Mouse (Mus musculus) retina, postnatal 7 days (tissue): ENCODE data around the gene Mvb12b.

Experiments
- DNase-seq: peaks from one replicate; pipeline ENCODE4 v3.0.0-alpha.2; 2012; ENCODE audit warnings: low read depth, low spot score

Gene Mvb12b

DNA sequence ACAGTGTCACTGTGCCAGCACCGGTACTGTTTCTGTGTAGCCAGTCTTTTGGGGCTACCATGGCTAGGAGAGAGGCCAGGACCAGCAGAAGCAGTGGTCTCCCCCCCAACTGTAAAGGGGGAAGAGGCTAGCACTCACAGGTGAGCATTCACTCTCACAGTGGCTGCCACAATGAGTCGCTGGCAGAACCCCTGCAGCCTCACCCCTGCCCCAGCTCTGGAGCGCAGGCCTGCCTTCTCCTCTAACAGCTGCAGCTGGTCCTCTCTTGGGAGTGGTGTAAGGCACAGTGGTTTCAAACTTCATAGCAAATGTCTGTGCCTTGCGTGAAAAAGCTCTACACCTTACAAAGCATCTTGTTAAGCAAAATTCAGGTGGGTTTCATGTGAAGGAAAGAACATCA lies 70.7 kb downstream of the Mvb12b start:
- no peak for DNase-seq

DNA sequence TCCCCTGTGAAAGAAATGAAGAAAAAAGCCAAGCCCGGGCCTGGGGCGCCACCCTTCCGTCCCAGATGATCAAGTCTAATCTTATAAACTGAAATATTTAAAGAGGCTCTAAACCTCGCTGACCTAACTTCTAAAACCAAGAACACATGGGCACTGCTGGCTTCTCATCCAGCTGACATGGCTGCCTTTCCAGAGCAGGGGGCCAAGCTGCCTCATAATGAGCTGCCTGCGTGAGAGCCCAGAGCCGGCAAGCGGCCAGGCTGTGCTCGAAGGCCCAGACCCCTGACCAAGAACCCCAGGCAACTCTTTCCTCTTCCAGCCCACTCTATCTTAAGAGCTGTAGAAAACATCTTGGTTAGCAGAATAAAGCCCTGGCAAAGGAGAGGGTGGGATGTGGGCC lies 73.2 kb downstream of the Mvb12b start:
- no peak for DNase-seq

DNA sequence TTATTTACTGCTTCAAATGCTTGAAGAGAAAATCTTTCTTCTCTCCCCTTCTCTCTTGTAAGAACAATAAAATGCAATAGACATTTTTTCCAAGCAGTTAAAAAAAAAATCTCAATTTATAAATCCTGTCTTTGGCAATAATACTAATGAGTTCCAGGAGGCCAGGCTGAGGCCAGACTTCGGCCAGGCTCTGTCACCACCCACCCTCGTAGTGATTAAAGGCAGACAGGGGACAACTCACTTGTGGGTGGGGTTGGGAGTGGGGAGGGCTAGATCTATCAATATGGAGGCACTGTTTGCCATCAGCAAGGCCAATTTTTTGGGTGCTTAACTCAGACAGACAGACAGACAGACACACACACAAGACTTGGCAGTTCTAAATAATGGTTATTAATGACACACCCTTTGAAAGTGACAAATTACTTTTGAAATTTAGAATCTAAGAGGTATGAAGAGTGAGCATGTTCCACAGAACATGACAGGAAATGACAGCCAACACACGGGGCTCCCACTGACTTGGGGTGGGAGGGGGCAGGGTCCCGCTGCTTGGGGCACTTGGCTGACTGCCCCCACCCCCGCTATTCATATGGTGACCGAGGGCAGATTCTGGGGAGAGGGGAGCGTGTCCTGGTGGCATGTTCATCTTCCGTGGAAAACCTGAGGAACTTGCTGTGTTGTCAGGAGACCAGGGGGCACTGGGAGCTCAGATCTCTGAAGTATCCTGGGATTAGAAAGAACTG lies 74.1 kb downstream of the Mvb12b start:
- no peak for DNase-seq

DNA sequence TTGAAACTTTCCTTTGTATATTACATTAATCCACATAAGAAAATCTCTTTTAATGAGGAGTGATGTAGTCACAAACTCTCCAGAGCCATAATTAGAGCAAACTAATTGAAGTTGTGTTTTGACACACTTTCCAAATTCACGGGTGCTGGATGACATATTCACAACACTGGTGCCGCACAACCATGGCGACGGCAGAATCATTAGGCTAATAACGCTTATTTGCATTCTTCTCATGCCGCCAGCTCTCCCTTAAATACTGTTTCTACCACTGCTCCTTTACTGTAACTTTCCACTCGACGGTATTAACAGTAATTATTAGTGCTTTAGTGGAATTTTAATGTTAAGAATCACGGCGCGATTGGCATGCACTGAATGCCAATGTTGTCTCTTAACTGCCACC lies 74.8 kb downstream of the Mvb12b start:
- no peak for DNase-seq

DNA sequence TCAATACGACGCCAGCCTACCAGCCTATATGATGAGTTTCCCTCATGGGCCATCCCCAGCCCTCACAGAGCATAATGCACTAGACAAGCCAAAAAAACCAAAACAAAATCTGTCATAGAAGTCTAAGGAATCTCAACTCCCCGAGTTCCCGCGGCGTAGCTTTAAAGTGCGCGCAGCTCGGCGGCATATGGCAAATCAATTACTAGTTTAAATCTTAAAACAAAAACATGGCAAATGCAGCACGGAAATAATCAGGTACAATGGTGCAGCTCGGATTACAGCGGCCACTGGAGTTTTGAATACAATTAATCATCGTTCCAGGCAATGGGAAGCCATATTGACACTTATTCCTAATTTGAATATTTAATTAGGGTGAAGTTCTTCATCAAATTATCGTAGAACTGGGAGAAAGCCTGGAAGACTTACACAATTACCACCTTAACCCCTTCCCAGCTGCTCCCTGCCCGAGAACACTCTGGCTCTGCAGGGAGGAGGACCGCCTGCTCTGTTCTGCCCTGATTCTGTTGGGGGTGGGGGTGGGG lies 76.3 kb downstream of the Mvb12b start:
- DNase-seq, result no peak

DNA sequence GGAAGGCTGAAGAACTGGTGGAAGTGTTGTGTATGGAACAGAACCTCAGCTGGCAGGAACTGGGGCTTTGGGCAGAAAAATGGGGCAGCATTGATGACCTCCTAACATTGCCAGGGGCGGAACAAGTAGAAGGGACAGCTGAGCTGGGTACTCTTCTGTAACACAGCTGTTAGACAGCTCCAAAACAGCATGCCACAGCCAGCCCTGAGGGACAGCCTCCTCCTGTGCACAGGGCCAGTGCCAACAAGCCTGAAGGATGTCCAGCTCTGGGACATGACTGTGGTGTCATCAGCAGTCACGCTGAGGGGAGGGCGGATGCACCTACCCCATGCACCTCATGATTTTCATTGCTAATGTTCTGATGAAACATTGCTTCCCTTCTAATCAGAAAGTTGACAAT lies 78.7 kb downstream of the Mvb12b start:
- DNase-seq, result no peak

DNA sequence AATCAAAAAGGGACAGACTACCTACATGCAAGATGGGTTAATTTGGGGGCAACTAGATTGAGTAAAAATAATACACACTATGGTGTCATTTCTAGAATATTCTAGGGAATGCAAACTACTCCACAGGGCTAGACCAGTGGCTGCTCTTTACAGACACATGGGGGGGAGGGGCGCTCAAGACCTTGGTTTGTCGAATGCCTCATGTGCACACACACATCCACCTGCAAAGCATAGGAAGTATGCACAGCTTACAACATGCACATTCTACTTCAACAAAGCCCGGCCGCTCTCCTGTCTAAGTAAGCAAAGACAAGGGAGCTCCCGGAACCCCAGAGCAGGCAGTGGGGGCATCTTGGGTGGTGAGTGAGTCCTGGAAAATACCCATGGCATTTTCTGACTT lies 79.7 kb downstream of the Mvb12b start:
- DNase-seq, result no peak

DNA sequence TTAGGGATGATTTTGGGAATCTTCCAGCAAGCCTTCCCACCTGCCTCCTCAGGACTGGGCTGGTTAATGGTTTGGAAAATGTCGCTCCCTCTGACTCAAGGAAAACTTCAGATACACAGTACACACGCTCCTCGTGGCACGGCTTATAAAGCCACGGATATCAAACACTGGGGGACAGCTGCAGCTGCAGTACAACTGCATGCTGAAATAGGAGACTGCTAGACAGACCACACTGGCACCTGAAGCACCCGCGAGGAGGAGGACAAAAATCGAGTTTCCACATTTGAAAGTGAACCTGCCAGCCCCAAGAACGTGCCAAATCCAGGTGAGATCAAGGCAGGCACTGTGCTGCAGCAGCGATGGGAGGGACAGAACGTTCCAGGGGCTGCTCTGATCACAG lies 82.1 kb downstream of the Mvb12b start:
- no peak for DNase-seq

DNA sequence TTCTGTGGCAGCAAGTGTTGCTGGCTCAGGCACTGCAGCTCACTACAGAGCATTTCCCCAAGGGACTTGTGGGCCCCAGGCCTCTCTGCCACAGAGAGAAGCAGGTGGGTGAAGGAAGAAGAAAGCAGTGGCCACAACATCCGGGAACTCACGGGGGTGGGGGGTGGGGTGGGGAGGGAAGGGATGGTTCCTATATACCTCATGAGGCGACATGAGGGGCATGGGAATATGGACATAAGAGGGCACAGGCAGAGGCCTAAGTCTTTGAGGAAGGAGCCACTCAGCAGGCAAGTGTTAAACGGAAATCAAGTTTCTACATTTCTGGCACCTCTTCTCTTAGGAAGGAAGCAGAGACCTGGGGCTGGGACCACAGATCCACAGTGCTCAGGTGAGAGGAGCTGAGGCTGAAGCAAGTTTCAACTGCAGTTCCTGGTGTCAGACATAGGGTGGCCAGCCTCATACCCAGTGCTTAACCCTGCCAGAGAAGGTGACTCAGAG lies 84.0 kb downstream of the Mvb12b start:
- DNase-seq, result no peak

DNA sequence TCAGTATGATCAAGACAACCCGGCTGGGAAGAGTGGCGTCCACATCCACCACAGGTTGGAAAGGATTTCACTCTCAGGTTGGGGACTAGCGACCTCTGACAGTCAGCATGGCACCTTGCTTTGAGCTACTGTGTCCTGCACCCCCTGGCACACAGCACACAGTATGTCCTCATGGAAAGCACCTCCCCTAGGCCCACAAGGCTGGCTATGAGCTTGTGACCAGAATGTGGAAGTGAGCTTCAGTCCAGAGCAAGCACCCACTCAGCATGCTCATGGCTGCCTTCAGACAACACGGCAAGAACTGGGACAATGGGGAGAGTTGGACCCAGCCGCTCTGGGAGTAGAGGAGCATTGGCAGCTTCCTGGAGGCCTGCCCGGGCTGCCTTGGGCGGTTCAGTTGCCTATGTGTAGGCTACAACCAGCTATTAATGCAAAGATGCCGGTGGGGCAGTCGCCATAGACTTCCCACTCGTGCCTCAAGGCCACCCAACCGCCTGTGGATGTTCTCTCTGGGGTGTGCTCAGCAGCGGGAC lies 84.6 kb downstream of the Mvb12b start:
- DNase-seq, result no peak

DNA sequence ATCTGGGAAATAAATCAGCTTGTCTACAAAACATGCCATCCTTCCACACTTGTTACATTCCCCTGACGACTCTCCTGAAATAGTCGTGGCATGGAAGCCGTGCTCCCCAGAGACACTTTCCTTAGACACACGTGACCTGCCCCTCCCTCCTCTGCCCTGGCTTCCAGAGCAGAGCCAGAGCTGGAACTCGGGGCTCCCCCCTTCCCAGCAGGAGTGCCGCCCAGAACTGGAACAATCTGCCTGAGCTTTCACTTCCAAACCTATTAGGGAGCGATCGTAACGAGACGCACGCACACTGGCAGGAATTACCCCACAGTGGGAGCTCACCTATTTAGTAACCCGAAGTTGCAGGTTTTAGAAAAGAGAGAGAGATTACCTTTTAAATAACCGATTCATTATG lies 86.0 kb downstream of the Mvb12b start:
- no peak for DNase-seq

DNA sequence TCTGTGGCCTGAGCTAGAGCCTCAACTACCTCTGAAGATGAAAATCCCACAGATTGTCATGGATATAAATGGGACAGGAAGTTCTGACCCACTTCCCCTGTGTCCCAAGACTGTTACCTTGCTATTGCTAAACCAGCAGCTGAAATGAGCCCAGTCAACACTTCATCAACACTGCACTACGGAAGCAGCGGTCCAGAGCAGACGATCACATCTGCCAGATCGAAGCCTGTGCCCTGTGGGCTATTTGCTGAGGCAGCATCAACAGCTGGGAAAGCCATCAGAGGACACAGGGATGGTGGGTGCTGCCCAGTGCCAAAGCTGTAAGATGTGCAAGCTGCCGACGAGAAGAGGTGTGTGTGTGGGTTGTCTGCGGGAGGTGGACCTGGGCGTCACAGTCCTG lies 86.4 kb downstream of the Mvb12b start:
- DNase-seq, result no peak

DNA sequence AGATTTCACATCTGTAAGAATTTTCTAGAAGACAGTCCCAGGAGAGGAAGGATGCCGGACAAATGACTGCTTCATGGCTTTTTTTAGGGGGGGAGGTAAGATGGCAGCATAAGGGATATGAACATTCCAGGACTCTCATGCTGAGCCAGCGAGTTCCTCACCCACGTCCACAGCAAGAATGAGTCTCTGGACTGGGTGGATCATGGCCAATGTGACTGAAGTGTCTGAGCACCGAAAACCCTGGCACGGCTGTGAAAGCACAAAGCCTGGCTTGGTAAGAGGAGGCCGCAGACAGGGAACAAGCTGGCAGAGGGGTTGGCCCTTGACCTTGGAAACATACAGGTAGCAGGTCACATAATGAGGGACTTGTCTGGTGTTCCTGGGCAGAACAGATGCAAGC lies 87.5 kb downstream of the Mvb12b start:
- no peak for DNase-seq

DNA sequence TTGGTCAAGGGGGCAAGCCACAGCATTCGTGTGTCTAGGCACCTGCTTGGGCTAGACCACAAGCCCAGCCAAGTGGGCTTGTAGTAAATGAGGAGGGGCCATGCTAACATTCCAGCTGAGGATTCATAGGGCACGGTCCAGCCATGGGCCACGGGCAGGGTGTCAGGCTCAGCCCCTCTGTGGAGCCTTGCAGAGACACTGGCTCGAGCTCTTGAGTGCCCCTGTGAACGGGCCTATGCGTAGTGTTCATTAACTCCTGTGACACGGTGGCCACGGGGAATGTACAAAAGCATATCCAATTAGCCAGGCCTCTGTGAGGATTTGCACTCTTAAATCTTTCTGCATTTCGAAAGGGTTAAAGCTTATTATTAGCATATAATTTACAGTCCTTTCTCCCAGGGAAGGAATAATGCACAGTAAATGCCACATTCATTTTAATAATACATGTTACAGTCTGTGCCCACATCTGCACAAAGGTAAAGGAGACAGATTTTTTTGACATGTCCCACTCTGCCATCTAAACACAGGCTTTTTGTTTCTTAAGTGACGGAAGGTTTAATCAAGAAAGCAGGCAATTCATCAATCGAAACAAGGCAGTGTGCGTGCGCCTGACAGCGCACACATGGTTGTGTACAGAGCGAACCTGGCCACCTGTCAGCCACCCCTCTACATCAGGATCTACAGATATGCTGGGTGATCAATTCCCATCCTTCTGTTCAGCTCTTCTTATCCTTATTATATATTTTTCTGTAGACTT lies 91.9 kb downstream of the Mvb12b start:
- no peak for DNase-seq

DNA sequence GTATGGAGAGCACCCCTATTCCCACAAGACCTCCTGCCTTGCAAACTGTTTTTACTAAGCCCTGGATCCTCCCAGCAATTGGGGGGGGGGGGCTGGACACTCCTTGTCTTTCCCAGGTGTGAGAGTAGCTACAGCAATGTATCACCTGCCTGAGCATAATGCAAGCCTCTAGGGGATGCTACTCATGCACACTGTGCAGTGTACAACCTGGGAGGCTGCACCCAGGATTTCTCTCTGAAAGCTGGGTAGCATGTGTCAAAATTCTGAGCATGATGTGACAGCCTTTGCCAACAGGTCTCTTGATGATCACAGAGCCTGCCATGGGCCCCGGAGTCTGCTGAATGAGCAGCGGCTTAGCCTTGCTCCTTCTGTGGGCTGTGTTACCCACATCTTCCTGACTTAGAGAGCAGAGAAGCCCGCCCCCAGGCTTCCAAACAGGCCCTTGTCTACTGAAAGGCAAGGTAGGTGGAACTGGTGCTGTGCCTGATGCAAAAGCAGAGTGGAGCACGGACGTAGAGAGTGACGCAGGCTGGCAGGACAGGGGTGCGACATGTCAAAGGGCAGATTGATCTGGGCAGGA lies 92.7 kb downstream of the Mvb12b start:
- DNase-seq, result no peak

DNA sequence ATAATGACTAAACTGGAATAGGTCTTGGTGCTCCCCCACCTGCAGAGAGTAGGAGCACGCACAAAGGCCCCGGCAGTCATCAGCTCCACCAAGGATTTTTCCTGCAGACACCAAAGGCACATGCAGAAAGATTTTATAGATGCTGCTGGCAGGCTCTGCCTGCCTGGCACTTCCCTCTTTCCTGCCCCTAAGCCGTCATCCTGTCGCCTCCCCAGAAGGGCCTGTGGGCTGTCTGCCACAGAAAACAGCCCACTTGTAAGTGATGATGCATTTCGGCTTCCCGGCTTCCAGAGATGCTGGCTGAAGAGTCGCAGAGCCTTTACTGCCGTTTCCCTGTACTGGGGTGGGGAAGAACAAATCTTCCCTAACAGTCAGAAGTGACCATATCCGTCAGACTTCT lies 93.3 kb downstream of the Mvb12b start:
- no peak for DNase-seq

DNA sequence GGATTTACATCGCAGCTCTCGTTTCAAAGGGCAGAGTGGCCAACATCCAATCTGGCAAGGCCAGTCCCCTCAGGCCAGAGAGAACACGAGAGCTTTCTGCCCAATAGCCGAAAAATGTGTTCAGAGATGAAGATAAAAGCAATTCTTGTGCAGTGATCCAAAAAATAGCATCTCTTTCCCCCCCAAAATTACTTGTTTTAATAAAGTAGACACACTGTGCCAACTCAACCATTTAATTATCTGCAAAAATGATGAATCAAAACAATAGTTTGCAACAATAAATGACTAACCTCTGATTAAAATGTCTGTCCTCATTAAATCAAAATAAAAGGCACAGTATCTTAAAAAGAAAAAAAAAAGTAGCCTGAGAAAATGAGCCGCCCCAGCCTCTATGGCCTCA lies 97.4 kb downstream of the Mvb12b start:
- no peak for DNase-seq

DNA sequence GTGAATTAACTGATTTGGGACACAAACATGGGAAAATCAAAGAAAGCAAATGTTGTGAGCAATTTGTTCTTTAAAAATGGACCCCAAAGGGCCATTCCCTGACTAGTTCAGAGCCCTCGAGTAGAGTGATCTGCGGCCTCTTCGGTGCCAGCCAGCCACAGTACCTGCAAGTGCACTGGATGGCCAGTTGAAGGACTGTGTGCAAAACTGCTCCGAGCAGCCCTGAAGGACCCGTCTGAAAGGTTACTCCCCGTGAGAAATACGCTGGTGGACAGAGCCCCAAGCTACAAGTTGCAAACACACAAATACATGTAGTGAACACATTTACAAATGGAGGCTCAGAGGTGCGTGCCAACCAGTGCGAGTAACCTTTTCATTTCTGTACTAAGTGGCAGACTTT lies 98.0 kb downstream of the Mvb12b start:
- DNase-seq, result no peak

DNA sequence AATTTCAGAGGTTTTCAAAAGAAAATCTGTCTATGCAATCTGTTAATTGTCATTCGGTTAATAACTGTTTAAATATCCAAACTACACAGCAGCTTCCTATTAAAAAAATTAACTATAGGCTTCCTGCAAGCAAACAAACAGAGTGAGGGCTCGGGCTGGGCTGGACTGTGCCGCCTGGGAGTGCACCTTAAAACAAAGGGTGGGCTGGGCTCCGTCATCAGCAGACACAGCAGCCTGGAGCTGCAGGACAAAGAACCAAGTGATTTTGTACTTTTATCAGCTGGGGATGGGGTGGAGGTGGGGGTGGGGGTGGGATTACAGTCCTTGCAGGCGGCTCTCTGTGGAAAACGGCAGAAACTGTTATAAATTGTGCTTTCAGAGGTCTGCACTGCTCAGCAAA lies 98.5 kb downstream of the Mvb12b start:
- no peak for DNase-seq

DNA sequence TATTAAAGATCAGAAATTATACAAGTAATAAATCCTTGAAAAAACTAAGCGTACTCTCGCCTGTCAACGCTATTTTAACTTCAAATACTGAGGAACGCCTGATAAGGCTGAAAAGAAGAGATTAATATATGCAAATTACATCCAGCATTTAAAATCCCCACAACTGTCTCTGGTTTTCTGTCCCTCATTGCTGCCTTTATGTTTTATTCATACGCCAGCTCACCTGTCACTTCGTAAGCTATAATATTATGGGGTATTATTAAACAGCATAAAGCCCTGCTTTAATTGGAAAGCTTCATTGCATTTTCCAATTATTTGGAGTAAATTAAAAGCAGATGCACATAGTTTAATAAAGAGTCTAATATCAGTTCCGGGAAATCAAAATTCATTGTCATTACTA lies 98.9 kb downstream of the Mvb12b start:
- DNase-seq, result no peak

DNA sequence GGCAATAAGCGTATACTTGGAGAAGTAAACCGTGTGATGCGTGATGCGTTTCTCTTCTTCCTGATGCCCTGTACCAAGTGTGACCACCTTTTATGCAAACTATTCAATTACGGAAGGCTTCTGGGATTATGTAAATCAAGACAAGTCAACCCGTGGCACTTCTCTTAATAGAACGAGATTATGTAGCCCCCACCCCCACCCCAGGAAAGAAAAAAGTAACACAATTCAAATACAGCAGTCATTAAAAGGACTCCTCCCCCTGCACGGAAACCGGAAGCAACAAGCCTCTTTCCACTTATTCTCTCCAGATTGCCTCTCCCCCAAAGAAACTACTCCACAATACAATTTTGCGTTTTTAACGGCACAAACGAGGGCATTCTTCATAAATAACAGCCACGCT lies 99.6 kb downstream of the Mvb12b start:
- DNase-seq, result no peak

DNA sequence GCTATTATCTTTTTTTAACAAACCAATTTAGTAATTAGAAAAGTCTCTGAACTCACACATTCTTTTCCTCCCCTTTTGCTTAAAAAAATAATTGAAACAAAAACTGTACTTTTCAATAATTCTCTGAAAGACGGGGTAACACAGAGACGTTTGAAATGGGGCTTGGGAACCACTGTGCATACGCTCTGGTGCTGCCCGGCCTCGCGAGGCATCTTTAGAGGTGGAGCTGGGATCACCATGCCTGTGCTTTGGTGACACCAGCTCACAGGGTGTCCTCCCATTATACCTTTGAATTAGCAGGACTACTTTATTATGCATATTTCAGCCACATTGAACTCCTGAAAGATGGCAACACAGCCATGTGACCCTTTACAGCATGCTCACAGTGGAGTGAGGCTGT lies 101.7 kb downstream of the Mvb12b start:
- no peak for DNase-seq
